Mouse (Mus musculus): ENCODE results near the gene 3110082J24Rik.

The 3110082J24Rik gene

DNA sequence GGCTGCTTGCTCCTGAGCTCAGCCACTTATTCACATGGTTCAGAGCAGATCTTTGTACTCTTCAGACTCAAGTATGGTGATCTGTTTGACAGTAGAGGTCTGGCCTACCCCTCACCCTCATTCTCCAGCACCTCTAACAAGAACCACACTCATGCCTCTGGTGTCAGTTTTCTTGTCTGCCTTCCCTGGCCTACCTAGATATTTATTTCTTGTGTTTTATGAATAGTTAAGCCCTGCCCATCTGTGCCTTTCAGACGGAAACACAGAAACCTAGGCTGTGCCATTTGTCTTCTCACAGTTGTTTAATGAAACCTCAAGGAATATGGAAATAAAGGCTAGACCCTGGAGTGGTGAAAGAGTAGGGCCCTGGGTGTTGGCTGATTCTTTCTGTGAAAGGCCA lies 12.1 kb upstream of the 3110082J24Rik start:
- no peak for DNase-seq (ENCODE audit: extremely low spot score)

DNA sequence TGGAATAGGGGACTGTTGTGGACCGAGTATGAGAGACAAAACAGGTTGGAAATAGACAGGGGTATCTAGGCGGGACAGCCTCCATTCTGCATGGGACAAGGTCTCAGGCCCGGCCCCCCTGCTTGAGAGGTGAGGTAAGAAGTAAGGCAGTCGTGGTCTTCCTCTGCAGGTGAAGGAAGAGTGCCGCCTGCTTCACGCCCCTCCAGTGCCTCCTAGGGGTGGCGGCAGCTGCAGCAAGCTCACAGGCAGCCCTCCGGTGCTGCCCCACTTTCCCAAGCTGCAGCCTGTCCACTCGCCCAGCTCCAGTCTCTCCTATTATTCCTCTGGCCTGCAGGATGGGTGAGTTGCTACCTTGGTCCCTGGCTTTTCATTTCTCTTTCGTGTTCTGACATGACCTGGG lies 9.8 kb upstream of the 3110082J24Rik start:
- no peak for DNase-seq (ENCODE audit: extremely low spot score)

DNA sequence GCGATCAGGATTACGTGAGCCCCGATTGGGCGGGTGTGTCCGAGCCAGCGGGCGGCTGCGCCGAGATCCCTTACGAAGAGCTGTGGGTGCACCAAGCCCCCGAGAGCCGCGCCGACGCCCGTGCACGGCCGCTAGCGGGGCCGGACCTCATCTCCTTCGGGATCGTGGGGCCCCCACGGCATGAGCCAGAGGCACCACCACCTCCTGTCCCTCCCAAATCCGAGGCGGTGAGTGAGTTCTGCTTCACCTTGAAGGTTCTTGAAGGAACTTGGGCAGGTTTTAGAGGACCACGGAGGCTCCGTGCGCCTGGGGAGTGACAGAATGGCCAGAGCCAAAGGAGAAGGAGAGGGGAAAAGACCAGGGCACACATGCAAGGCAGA lies 8.9 kb upstream of the 3110082J24Rik start:
- DNase-seq (ENCODE audit: extremely low spot score) = peak; percentile 29

DNA sequence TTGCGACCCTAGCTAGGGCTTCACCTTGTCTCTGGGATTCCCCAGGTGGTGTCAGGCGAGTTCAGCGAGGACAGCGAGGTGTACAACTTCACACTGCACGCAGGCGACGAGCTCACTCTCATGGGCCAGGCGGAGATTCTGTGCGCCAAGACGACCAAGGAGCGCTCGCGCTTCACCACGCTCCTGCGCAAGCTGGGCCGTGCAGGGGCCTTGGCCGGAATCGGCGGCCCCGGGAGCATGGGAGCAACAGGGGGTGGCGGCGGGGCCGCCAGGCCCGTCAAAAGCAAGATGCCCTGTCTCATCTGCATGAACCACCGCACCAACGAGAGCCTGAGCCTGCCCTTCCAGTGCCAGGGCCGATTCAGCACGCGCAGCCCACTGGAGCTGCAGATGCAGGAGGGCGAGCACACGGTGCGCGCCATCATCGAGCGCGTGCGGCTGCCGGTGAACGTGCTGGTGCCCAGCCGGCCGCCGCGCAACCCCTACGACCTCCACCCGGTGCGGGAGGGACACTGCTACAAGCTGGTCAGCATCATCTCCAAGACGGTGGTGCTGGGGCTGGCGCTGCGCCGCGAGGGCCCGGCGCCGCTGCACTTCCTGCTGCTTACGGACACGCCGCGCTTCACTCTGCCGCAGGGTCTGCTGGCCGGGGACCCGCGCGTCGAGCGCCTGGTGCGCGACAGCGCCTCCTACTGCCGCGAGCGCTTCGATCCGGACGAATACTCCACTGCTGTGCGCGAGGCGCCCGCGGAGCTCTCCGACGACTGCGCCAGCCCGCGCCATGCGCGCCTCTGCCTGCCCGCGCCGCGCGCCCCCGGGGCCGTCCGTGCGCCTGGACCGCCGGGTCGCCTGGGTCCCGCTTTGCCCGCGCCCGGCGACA lies 8.2 kb upstream of the 3110082J24Rik start:
- peak; percentile 85 for DNase-seq (ENCODE audit: extremely low spot score)

DNA sequence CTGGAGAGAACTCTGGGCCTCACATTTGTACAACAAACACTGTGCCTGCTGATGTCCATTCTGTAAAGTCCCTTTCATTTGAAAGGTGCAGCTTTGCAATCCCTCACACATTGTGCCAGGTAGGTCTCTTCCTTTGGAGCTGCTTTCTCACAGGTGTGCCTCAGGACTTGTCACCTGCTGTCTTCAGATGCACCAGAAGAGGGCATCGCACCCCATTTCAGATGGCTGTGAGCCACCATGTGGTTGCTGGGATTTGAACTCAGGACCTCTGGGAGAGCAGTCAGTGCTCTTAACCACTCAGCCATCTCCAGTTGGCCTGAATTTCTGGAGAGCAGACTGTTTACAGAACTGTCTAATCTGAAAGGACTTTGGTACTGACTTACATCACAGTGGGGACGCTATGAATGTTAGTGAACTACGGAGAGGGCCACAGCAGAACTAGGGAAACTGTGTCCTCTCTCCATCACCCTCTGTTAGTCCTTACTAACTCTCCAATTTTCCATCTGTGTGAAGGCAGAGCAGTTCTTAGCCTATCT lies 6.7 kb upstream of the 3110082J24Rik start:
- no peak for DNase-seq (ENCODE audit: extremely low spot score)

DNA sequence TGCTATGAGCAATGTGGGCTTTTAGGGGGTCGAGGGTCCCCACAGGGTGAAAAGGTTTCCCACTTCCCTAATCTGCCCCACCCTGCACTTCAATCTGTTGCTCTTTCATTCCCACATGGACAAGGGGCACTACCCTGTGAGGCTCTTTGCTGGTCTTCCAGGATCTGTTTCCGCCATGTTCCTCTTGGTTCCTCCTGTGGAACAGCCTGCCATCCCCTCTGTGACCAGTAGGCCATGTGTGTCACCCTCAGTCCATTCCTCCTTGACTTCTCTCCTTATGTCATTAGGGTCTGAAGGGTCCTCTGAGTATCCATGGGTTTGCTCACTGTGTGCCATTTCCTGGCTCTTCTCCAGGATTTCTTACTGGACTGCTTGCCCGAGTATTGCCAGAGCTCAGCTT lies 5.9 kb upstream of the 3110082J24Rik start:
- DNase-seq (ENCODE audit: extremely low spot score) = no peak

DNA sequence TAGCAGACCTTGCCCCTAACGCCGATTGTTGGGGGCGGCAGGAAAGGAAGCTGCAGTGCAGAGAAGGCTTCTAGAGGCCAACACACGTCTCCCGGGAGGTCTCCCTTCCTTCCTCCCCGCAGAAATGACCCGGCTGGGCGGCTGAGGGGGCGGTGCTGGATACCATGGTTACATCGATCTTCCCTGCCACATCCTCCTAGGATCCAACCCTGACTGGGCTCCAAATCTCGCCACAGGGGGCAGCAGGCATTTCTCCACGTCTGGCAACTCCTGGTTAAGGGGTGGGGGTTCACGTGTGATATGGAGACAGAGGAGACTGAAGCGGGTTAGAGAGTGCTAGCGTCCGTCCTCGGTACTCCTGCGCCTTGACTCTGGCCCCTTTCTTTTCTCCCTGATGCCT lies 5.2 kb upstream of the 3110082J24Rik start:
- DNase-seq (ENCODE audit: extremely low spot score) = peak; percentile 81

DNA sequence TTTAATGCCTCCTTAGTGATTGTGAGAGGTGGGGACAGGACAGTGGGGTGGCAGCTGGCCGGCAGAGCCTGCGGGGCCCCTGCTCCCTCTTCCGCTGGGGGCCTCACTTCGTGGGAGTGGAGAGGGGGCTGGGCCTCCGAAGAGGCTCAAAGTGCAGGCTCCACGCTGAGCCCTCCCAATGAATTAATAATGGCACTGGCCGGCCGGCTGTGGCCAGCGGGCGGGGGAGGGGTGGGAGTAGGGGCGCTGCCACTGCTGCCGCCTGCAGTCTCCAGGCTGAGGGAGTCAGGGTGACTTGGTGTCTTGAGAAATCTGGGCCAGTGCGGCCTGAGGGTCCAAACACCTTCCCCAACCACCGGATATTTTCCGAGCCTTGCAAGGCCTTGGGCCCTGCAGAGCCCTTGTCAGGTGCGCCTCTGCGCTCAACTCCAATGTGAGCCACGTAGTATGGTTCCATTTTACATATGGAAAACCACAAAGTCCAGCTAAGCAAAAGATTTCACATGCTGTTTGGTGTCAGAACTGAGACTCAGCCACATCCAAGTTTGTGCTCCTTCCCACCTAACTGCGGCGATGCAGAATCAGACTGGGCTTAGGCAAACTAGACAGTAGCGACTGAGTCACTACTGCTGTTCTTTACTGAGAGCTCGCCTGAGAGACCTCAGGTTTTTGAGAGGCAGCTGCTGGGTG lies 4.6 kb upstream of the 3110082J24Rik start:
- peak; percentile 43 for DNase-seq (ENCODE audit: extremely low spot score)

DNA sequence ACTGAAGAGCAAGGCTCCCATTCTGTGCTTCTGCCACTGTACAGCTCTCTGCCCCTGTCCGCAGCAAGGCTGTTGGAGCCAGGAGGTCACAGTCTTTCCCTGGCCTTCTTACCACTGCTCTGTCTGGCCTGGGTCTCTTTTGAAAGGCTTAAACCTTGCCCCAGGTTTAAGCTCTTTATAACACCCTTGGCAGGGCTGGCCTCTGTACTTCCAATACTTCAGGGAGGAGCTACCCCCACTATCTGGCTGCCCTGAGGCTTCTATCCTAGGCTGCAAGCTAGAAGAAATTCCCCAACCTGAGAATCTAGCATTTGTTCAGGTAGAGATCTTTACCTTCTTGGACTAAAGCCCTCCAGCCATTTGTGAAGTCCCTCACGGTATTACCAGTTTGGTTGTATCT lies 4.0 kb upstream of the 3110082J24Rik start:
- DNase-seq (ENCODE audit: extremely low spot score) = no peak

DNA sequence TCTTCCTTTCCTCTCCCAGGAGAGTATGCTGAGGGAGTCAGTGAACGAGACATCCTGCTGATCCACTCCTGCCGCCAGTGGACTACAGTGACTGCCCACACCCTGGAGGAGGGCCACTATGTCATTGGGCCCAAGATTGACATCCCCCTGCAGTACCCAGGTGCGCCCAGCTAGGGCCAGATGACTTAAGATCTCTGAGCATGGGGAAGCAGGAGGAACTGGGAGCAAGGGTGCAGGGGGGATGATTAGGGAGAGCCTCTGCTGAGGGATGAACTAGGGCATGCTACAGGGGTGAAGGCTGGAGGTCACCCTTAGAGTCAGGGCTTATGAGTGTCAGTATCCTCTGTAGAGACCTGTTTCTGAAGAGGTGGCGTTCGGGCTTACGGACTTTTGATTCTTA lies 2.3 kb upstream of the 3110082J24Rik start:
- DNase-seq (ENCODE audit: extremely low spot score) = no peak

DNA sequence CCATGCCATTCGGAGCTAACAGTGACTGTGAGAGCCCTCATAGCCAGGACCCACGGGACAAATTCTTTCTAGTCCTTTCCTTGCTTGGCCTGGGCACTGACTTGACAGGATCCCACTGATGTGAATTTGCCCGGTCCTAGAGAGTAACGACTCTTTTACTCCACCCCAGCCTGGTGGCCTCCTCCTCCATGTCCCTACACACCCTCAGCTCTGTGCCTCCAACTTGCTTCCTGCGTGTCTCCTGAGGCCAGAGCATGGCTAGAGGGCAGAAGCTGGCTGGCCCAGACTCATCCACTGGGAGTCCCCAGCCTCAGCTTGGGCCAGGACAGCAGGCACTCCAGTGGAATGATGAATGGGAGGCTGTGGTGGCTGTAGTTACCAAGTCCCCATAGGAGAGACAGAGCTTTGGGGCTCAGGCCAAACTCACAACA lies 1.7 kb upstream of the 3110082J24Rik start:
- DNase-seq (ENCODE audit: extremely low spot score) = peak; percentile 60

DNA sequence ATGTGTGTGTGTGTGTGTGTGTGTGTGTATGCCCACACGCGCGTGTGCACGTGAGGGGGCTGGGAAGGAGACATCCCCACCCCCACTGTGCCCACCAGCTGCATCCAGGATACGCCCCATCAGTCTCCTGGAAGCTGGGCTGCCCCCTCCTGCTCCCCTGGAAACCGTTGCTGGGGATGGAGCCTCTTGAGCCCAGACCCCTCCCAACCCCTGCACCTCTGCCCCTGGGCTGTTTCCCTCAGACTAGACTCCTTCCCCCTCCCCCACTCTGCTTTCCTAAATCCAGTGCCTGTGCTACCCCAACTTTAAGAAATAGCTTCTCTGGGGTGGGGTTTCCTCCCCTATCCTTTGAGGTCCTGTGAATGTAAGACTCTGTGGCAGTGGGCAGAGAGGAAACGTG lies 1.3 kb upstream of the 3110082J24Rik start:
- no peak for DNase-seq (ENCODE audit: extremely low spot score)

DNA sequence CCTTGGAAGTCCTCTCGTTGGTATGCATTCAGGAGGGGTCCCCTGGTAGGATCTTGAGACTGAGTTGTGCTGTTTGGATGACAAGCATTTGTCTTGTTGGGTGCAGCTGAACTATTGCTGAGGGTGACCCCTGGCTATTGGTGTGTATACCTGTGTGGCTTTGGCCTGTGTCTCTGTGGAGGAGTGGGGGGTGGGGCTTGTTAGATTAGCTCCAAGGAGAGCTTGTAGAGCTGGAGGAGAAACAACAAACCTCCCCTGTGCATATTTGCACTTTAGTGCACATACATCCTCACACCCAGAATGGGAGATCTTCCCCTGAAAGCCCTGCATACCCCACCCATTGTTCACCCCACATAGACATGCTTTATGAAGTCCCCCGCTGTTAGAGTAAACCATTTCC lies 870 bp upstream of the 3110082J24Rik start:
- DNase-seq (ENCODE audit: extremely low spot score) = no peak

DNA sequence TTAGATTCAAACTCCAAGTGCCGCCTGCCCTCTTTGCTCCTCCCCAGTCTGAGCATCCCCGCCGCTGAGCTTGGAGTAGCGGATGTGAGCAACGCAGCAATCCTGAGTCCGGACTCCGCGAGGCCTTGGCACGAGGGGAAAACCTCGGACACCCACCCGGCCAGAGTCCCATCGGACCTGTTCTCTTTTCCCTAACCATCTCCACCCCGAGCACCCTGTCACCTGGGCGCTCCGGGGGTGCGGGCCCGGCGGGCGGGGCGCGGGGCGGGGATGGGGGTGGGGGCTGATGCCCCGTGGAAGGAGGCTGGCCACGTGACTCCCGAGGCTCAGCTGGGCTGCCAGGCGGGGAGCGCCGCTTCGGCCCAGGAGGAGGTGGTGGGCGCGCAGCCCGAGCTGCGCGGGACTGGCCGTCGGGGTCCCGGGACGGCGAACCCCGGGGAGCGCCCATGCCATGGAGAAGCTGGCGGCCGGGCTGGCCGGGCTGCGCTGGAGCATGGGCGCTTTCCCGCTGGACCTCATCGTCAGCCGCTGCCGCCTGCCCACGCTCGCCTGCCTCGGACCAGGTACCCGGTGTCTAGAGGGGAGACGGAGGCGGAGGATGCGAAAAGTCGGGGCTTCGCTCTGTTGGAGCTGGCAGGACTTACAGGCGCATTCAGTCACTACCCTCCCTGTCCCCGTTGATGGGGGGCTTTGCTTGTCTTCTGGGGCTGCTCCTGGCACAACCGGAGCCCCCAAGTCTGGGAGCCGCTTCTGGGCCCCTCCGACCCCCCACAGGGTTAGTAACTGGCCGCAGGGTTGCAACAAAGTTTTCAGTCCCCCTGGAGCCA lies 832 bp downstream of the 3110082J24Rik start, which contains the start of gene Garem2:
Garem2 (plus strand) TSS at position 321 of the 827 bp plus-strand sequence.
- DNase-seq (ENCODE audit: extremely low spot score) = peak; percentile 62

DNA sequence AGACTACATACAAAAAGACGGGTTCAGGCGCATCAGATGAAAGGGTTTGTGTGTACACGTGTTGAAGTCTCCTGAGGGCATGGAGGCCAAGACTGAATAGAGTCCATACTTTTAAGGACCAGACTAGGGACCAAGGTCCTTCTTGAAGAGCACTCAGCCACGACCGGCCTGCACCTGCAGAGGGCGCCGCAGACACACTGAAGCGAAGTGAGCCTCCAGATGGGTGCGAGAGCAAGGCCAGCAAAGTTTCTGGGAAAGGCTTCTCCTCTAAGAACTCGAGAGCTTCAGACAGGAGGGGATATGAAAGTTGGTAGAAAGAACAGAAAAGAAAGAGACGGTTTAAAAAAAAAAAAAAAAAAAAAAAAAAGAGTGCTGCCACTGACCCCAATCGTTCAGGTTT lies 1.5 kb downstream of the 3110082J24Rik start:
- DNase-seq (ENCODE audit: extremely low spot score) = peak; percentile 65

DNA sequence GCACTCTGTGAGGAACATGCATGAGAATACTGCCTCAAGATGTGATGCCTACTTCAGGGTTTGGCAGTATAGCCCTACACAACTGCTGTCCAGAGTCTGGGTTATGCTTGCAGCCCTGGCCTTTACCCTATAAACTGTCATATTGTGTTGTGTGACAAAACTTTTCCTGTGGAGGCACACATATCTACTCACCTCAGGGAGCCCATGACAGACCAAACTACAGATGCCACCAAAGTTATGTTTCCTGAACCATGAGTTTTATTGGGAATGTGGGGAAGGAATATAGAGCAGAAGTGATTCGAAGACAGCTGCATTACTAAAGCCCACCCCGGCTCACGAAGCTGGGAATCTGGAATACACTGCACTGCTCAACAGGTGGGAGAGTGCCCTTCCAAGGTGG lies 2.5 kb downstream of the 3110082J24Rik start:
- DNase-seq (ENCODE audit: extremely low spot score) = no peak

DNA sequence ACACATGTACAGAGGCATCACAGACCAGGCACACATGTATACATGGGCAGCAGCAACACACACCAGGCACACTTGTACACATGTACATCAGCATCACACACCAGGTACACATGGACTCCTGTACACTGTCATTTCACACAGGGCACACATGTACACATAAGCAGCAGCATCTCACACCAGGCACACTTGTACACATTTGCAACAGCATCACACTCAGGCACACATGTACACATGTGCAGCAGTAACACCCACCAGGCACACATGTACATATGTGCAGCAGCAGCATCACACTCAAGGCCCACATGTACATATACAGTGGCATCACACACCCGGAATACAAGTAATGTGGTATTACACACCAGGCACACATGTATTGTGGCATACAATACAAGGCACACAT lies 7.6 kb downstream of the 3110082J24Rik start:
- DNase-seq (ENCODE audit: extremely low spot score) = no peak

DNA sequence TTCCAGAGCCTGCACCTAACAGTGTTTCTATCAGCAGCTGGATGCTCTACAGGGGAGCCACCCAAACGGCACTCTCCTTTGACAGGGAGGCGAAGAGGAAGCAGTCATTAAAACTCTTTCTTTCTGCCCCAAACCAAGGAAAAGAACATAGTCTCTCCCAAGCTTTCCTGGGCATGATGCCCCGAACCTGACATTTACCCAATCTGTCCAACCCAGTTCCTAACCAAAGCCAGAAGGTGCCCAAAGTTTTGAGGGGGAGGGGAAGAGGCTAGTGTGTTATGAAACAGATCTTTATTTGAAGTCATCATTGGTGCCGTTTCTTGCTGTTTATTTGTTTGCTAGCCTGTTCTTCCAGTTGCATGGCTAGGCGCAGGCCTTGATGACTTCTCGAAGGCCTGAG lies 10.2 kb downstream of the 3110082J24Rik start:
- no peak for DNase-seq (ENCODE audit: extremely low spot score)

DNA sequence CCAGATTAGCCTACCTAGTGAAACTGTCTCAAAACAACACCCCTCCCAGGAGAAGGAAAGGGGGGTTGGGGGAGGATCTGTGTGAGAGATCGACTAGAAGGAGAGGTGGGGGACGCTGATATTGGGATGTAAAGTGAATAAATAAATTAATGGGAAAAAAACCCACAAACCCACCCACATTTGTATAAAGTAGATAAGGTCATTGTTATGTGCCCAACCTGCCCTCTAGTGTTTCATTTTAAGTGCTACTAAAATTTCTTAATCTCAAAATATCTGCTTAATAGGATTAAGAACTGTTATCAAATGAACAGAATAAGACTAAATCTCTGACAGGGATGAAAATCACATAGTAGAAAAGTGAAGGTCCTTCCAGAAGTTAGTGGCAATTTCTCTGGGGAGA lies 11.5 kb downstream of the 3110082J24Rik start:
- no peak for DNase-seq (ENCODE audit: extremely low spot score)

DNA sequence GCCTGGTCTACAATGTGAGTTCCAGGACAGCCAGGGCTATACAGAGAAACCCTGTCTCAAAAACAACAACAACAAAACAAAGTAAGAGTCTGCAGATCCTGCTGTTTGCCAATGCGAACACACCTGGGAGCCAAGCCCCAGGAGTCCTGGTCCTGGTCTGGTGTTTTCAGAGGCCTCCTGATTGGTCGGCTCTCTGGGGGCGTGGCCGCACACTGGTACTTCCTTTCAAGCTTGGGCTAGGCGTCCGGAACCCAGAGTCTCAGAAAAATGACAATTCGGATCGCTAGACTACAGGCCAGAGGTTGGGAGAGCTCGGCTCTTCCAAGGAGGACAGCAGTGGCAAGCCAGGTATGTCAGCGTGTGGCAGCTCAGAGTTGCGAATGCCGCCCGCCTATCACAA lies 13.2 kb downstream of the 3110082J24Rik start:
- no peak for DNase-seq (ENCODE audit: extremely low spot score)

DNA sequence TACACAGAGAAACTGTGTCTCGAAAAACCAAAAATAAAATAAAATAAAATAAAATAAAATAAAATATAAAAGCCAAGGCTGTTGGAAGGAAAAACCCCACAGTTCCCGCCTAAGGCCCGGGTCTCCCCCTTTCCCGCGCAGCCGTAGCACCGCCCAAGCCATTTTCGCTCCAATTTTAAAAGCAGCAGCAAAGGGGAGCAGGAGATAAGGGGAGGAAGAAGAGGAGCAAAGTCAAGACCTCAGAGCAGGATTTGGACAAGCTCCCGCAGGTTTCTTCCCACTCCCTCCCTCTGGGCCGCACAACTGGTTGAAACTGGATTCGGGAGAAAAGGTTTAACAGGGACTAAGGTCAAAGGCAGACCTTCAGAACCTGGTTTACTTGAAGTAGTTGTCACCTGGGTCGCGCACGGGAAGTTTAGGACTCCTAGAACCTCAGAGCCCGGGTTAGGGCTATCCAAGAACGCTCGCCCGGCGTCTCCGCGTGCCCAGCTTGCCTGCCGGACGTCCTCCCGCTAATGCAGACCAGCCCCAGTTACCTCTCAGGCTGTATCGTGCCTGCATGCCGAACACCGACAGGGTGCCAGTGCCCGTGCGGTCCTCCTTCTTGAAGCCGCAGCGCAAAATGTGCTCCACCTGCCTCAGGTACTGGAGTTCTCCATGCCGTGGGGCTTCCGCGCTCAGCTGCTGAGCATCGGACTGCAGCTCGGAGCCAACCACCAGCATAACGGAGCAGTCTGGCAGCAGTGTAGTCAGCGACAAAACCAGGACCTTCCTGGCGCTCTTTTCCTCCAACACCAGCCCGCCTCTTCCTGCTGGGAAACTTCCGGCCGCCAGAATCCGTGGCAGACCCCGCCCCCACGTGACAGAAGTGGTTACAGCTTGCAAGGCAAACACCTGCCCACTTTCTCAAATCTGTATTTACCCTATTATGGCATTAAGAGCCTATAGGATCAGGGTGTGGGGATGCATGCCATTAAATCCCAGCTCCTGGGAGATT lies 32.8 kb downstream of the 3110082J24Rik start, which contains the start of gene Tyms:
Tyms (minus strand) TSS at position 793 of the 997 bp plus-strand sequence.
- peak; percentile 89 for DNase-seq (ENCODE audit: extremely low spot score)

Data from embryo, embryonic 9.5 days (tissue).